Mouse (Mus musculus) spleen, adult 2 months (tissue): Measurements from ENCODE around the gene Tmem242.

Experiments used
- CTCF ChIP-seq: fragments of 200-500 bp; IDR thresholded peaks from 2 replicates; pipeline ENCODE4 v1.5.1; 2011; ENCODE audit warnings: mild to moderate bottlenecking, inconsistent platforms; ENCODE audit not compliant: insufficient read depth, insufficient read length, insufficient replicate concordance; ENCODE audit errors: extremely low read depth
- POLR2A ChIP-seq: fragments of 200-500 bp; IDR thresholded peaks from 2 replicates; pipeline ENCODE4 v1.6.1; 2011; ENCODE audit warnings: low read depth, low read length, inconsistent platforms

GRCm38 (mm10) chr17:5443751-5444150 is 3.7 kb upstream of the Tmem242 start:
- TF ChIP-seq POLR2A, result no peak
- no peak for TF ChIP-seq CTCF
